Mouse (Mus musculus): Measurements from ENCODE around the gene Wapl. TPM values are rescaled to one million over a fixed set of nuclear protein-coding genes. Genes with fewer than 3 reads are reported as not detected.

Gene Wapl
- polyA plus RNA-seq, 1 experiment from 2014 or later, result 22.6 TPM

DNA sequence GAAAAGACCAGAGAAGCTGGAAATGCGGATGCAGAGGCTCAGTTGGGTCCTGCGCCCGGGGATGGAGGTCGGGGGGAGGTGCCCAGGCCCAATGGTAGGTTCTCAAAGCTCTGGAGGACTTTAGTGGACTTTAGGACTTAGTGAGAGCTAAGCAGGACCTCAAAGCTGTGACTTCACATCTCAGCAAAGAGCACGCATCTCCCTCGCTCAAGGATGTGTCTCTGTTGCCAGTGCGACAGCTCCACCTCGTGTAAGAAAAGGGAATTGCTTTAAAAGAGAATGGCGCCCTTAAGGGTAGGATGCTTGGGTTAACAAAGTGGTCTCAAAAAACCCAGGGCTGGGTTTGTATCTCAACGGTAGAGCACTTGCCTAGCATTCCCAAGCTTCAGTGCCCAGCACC lies 104.1 kb downstream of the Wapl start:
- Histone ChIP-seq H3K4me2 (no peak overlapping the region), H3K9me3 (no peaks in the 10 kb centered on the region), H3K9ac (no peak overlapping the region), H3K36me3 (no peaks in the 10 kb centered on the region), H3K27me3 (peaks cover 8% of the 10 kb centered on the region; the same call in 1 of the 2 replicates), H3K4me1 (no peaks in the 10 kb centered on the region), H3K27ac (no peak overlapping the region), H3K4me3 (no peak overlapping the region)
- WGBS, result 16% methylated on average over 10 of the region's 10 CpGs
- ATAC-seq (ENCODE audit: insufficient number of reproducible peaks, low FRiP score, low TSS enrichment, low read depth), result no peak

DNA sequence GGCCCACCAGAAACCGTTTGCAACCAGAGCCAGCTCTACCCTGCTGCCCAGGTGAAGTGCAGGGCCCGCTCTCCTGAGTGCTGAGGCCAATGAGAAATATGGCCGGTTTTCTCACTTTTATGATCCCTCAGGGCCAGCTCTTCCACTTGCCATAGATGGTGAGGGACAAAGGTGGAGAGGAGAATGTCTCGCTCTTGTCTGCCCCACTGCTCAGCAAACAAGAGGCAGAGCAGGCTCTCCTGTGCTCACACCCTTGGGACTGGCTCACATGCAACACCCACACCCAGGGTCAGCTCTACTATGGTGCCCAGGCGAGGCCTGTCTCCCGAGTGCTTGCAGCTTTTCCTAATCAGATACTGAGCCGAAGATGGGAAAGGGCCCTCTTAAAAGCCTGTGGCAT lies 105.0 kb downstream of the Wapl start:
- no peaks in the 10 kb centered on the region for H3K9me3 ChIP-seq
- H3K27ac ChIP-seq, result no peak overlapping the region
- no peak overlapping the region for H3K4me3 ChIP-seq
- H3K9ac ChIP-seq, result no peak overlapping the region
- H3K4me2 ChIP-seq, result no peak overlapping the region
- peaks cover 8% of the 10 kb centered on the region; the same call in 1 of the 2 replicates for H3K27me3 ChIP-seq
- ATAC-seq (ENCODE audit: insufficient number of reproducible peaks, low FRiP score, low TSS enrichment, low read depth), result no peak
- WGBS, result 78% methylated on average over 7 of the region's 7 CpGs
- H3K36me3 ChIP-seq, result no peaks in the 10 kb centered on the region
- no peaks in the 10 kb centered on the region for H3K4me1 ChIP-seq

DNA sequence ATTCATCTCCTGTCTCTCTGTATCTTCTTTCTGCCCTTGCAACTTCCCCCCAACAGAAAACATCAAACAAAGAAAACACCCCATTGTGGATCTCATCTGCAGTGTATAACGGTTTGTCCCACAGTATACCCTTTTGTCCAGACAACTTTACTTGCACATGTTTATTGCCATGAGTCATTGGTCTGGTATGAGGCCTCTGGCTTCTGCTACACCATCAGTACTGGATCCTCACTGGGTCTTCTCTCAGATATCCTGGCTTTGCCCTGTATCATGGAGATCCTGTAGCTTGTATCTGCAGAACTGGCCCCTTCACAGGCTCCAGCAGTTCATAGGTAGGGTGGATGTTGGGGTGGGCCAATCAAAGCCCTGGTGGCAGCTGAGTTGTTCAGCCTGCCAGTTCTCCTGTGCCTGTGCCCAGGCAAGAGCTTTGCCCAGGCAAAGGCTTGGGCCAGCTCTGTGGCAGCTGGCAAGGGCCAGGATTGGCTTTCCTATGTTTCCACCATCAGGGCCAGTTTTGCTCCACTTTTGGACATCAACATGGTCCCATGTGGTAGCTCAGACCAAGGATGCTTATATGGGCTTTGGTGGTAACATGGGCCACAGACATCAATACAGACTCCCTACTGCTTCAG lies 119.8 kb downstream of the Wapl start:
- ATAC-seq (ENCODE audit: insufficient number of reproducible peaks, low FRiP score, low TSS enrichment, low read depth), result no peak
- H3K27me3 ChIP-seq, result no peaks in the 10 kb centered on the region
- H3K4me1 ChIP-seq, result no peaks in the 10 kb centered on the region
- 70% methylated on average over 1 of the region's 1 CpGs for WGBS
- H3K4me3 ChIP-seq, result no peak overlapping the region
- H3K9me3 ChIP-seq, result no peaks in the 10 kb centered on the region
- no peaks in the 10 kb centered on the region for H3K36me3 ChIP-seq
- no peak overlapping the region for H3K9ac ChIP-seq
- no peak overlapping the region for H3K27ac ChIP-seq
- no peak overlapping the region for H3K4me2 ChIP-seq

Other genes with a start within 250 kb of the Wapl start
- gene Bmpr1a, start 170.6 kb upstream of the Wapl start, polyA plus RNA-seq (2015; fragmentation: Nextera tagmentation; extraction: Ambion mirVana), result 44.1 and 54.8 TPM in 2 replicates
- gene 9230112D13Rik, start 151.1 kb upstream of the Wapl start, polyA plus RNA-seq (2015; fragmentation: Nextera tagmentation; extraction: Ambion mirVana), result not detected in 2 replicates
- gene Ldb3, start 85.2 kb upstream of the Wapl start, polyA plus RNA-seq (2015; fragmentation: Nextera tagmentation; extraction: Ambion mirVana), result 28.2 and 98.7 TPM in 2 replicates
- 0.20 and 0.63 TPM in 2 replicates for gene Opn4, start 73.8 kb upstream of the Wapl start, polyA plus RNA-seq (2015; fragmentation: Nextera tagmentation; extraction: Ambion mirVana)
- gene Grid1, start 146.2 kb downstream of the Wapl start, polyA plus RNA-seq (2015; fragmentation: Nextera tagmentation; extraction: Ambion mirVana), result 0.45 and 0.51 TPM in 2 replicates

Data from limb, embryonic 15.5 days (tissue).